Mouse (Mus musculus) MEL (cell line): Measurements from ENCODE around the gene Ttc30a2. TPM values are rescaled to one million over a fixed set of nuclear protein-coding genes. Genes with fewer than 3 reads are reported as not detected.

Experiments
- DNase-seq: peaks from one replicate; pipeline ENCODE4 v3.0.0; 2011; ENCODE audit warnings: low read depth, low spot score
- H3K27ac ChIP-seq: 2 replicates; pipeline ENCODE4 v1.5.1; 2012; ENCODE audit warnings: low read depth, mild to moderate bottlenecking, control low read depth, low read length, moderate library complexity; ENCODE audit not compliant: control insufficient read depth
- H3K27me3 ChIP-seq, 2 experiments: fragments of 150-350 bp in 1 of 2; sonication (generic) in 1 of 2; 2 replicates each; pipeline ENCODE4 v1.6.1; 2012; ENCODE audit warnings: low read length in 2 of 2, mild to moderate bottlenecking in 2 of 2, improper control_type of control experiment in 1 of 2, moderate library complexity in 1 of 2; ENCODE audit not compliant: insufficient read depth in 2 of 2, control insufficient read depth in 1 of 2
- H3K36me3 ChIP-seq, 2 experiments: 2 replicates each; pipeline ENCODE4 v1.6.1; 2012 to 2014; ENCODE audit warnings: low read length in 2 of 2, improper control_type of control experiment in 1 of 2, inconsistent platforms in 1 of 2, mild to moderate bottlenecking in 1 of 2; ENCODE audit not compliant: insufficient read depth in 2 of 2, control insufficient read depth in 1 of 2
- H3K4me1 ChIP-seq, 2 experiments: fragments of 150-350 bp in 1 of 2; sonication (generic) in 1 of 2; 2 replicates each; pipeline ENCODE4 v1.6.1; 2012; ENCODE audit warnings: low read length in 2 of 2, improper control_type of control experiment in 1 of 2, mild to moderate bottlenecking in 1 of 2; ENCODE audit not compliant: insufficient read depth in 2 of 2, control insufficient read depth in 1 of 2
- H3K4me3 ChIP-seq, 2 experiments: fragments of 150-350 bp in 1 of 2; sonication (generic) in 1 of 2; 2 replicates each; pipeline ENCODE4 v1.5.1; 2012; ENCODE audit warnings: low read depth in 2 of 2, low read length in 2 of 2, mild to moderate bottlenecking in 2 of 2, moderate library complexity in 2 of 2, control low read depth in 1 of 2, improper control_type of control experiment in 1 of 2; ENCODE audit not compliant: control insufficient read depth in 1 of 2, insufficient read depth in 1 of 2
- H3K79me2 ChIP-seq: 2 replicates; pipeline ENCODE4 v1.6.1; 2012; ENCODE audit warnings: mild to moderate bottlenecking, low read length, moderate library complexity; ENCODE audit not compliant: control insufficient read depth, poor library complexity, insufficient read depth
- H3K9ac ChIP-seq: 2 replicates; pipeline ENCODE4 v1.6.1; 2012; ENCODE audit warnings: low read depth, mild to moderate bottlenecking, control low read depth, low read length, moderate library complexity; ENCODE audit not compliant: control insufficient read depth, poor library complexity, severe bottlenecking
- H3K9me3 ChIP-seq: fragments of 150-350 bp; sonication (generic); replicated peaks from 2 replicates; pipeline ENCODE4 v1.6.1; 2012; ENCODE audit warnings: mild to moderate bottlenecking, low read length, improper control_type of control experiment, moderate library complexity; ENCODE audit not compliant: insufficient read depth
- CTCF ChIP-seq, 3 experiments: IDR thresholded peaks in 2 of 3; conservative IDR thresholded peaks in 1 of 3; 2 replicates each; pipeline ENCODE4 v1.5.1; 2011 to 2012; ENCODE audit warnings: low read length in 3 of 3, low read depth in 2 of 3, mild to moderate bottlenecking in 2 of 3, improper control_type of control experiment in 1 of 3, inconsistent platforms in 1 of 3, mixed read lengths in 1 of 3, moderate library complexity in 1 of 3; ENCODE audit not compliant: control insufficient read depth in 1 of 3, insufficient read depth in 1 of 3, poor library complexity in 1 of 3, severe bottlenecking in 1 of 3
- ELF1 ChIP-seq: IDR thresholded peaks from 2 replicates; pipeline ENCODE4 v1.6.1; 2014; ENCODE audit warnings: low read depth, mild to moderate bottlenecking, inconsistent platforms, low read length, improper control_type of control experiment, moderate library complexity
- ETS1 ChIP-seq: IDR thresholded peaks from 2 replicates; pipeline ENCODE4 v1.6.1; 2012; ENCODE audit warnings: low read depth, mild to moderate bottlenecking, inconsistent platforms, low read length, improper control_type of control experiment, moderate library complexity
- GABPA ChIP-seq: IDR thresholded peaks from 2 replicates; pipeline ENCODE4 v1.6.1; 2012; ENCODE audit warnings: low read depth, mild to moderate bottlenecking, inconsistent platforms, low read length, improper control_type of control experiment, moderate library complexity
- HCFC1 ChIP-seq: IDR thresholded peaks from 2 replicates; pipeline ENCODE4 v1.6.1; 2012; ENCODE audit warnings: low read depth, mild to moderate bottlenecking, inconsistent platforms, low read length, improper control_type of control experiment, moderate library complexity
- KAT2A ChIP-seq: conservative IDR thresholded peaks from 2 replicates; pipeline ENCODE4 v1.6.1; 2012; ENCODE audit warnings: low read depth, low read length, improper control_type of control experiment, inconsistent platforms
- MAZ ChIP-seq: IDR thresholded peaks from 2 replicates; pipeline ENCODE4 v1.6.1; 2012; ENCODE audit warnings: low read depth, mild to moderate bottlenecking, inconsistent platforms, low read length, improper control_type of control experiment
- MEF2A ChIP-seq: IDR thresholded peaks from 2 replicates; pipeline ENCODE4 v1.6.1; 2014; ENCODE audit warnings: low read depth, mild to moderate bottlenecking, inconsistent platforms, low read length, improper control_type of control experiment; ENCODE audit not compliant: poor library complexity, insufficient replicate concordance, severe bottlenecking; ENCODE audit errors: extremely low read depth
- MXI1 ChIP-seq: IDR thresholded peaks from 2 replicates; pipeline ENCODE4 v1.6.1; 2011; ENCODE audit warnings: mild to moderate bottlenecking, low read depth, low read length, improper control_type of control experiment
- MYC ChIP-seq: IDR thresholded peaks from 2 replicates; pipeline ENCODE4 v1.6.1; 2011; ENCODE audit warnings: low read depth, mild to moderate bottlenecking, low read length, improper control_type of control experiment, moderate library complexity
- NELFE ChIP-seq: IDR thresholded peaks from 2 replicates; pipeline ENCODE4 v1.6.1; 2011; ENCODE audit warnings: low read depth, low read length, improper control_type of control experiment
- NRF1 ChIP-seq: IDR thresholded peaks from 2 replicates; pipeline ENCODE4 v1.6.1; 2014; ENCODE audit warnings: low read depth, mild to moderate bottlenecking, inconsistent platforms, low read length, improper control_type of control experiment, moderate library complexity; ENCODE audit not compliant: poor library complexity, insufficient read depth, severe bottlenecking
- RAD21 ChIP-seq: IDR thresholded peaks from 2 replicates; pipeline ENCODE4 v1.6.1; 2011; ENCODE audit warnings: mild to moderate bottlenecking, low read depth, low read length, improper control_type of control experiment
- SMC3 ChIP-seq: IDR thresholded peaks from 2 replicates; pipeline ENCODE4 v1.6.1; 2011; ENCODE audit warnings: low read depth, low read length, improper control_type of control experiment
- UBTF ChIP-seq: IDR thresholded peaks from 2 replicates; pipeline ENCODE4 v1.6.1; 2012; ENCODE audit warnings: low read depth, mild to moderate bottlenecking, inconsistent platforms, low read length, improper control_type of control experiment, moderate library complexity, borderline replicate concordance; ENCODE audit not compliant: insufficient read depth
- USF1 ChIP-seq: IDR thresholded peaks from 2 replicates; pipeline ENCODE4 v1.6.1; 2014; ENCODE audit warnings: low read depth, mild to moderate bottlenecking, inconsistent platforms, low read length, improper control_type of control experiment, moderate library complexity
- USF2 ChIP-seq, 2 experiments: IDR thresholded peaks; 2 replicates each; pipeline ENCODE4 v1.6.1; 2011 to 2012; ENCODE audit warnings: improper control_type of control experiment in 2 of 2, low read length in 2 of 2, borderline replicate concordance in 1 of 2, inconsistent platforms in 1 of 2, low read depth in 1 of 2, mild to moderate bottlenecking in 1 of 2; ENCODE audit not compliant: insufficient read depth in 1 of 2
- ZC3H11A ChIP-seq: IDR thresholded peaks from 2 replicates; pipeline ENCODE4 v1.6.1; 2012; ENCODE audit warnings: low read depth, mild to moderate bottlenecking, inconsistent platforms, low read length, improper control_type of control experiment
- ZMIZ1 ChIP-seq: IDR thresholded peaks from 2 replicates; pipeline ENCODE4 v1.6.1; 2012; ENCODE audit warnings: low read depth, mild to moderate bottlenecking, inconsistent platforms, low read length, improper control_type of control experiment, moderate library complexity
- polyA plus RNA-seq, 2 experiments: library from polyadenylated mRNA; stranded (reverse) in 1 of 2; unstranded in 1 of 2; fragments of >175 nt in 1 of 2; fragments of >200 nt in 1 of 2; gene quantifications; 2 replicates each; pipeline versions ENCODE4 v1.2.1 to v1.2.4; 2012; ENCODE audit warnings: low replicate concordance in 2 of 2, low read depth in 1 of 2; ENCODE audit not compliant: insufficient read length in 2 of 2, insufficient read depth in 1 of 2, missing spikeins in 1 of 2
- total RNA-seq: library from RNA; depleted of rRNA; stranded (reverse); fragments of 300-350 nt; gene quantifications from 2 replicates; pipeline ENCODE4 v1.2.3, GENCODE M21; 2012

Gene Ttc30a2
- total and polyA plus RNA-seq, 3 experiments = not detected

DNA sequence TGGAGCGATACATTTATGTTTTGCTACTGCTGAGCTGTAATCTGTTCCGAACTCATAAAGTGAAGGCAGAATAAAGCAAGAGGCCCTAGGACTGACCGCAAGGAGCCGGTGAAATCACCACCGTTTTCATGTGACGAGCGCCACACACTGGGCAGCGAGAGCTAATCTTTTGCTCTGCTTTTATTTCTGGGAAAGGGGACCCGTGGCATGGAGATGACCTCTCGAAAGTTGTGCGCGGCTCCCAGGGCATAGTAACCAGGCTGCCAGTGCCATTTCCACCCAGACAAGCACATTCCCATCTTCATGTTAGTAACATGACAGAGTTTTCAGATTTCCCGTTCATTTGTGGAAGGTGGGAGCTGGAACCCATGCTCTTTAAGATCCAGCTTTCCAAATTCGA is 13.5 kb downstream of the Ttc30a2 start:
- Histone ChIP-seq H3K4me3 (peak overlapping the region; percentile 61 to 66), H3K79me2 (no peaks in the 10 kb centered on the region)
- TF ChIP-seq MXI1 (no peak), UBTF (no peak), MAZ (no peak), ELF1 (no peak), MYC (no peak), SMC3 (peak; percentile 71), HCFC1 (no peak), CTCF (IDR thresholded peaks at IDR 0.05 in 2 of 3, conservative IDR thresholded peaks at IDR 0.05 in 1 of 3; ENCODE audit: control insufficient read depth in 1 of 3, insufficient read depth in 1 of 3, low read depth in 2 of 3, low read length in 3 of 3, poor library complexity in 1 of 3, severe bottlenecking in 1 of 3) (peak; percentile 42 to 74 (median 64)), RAD21 (peak; percentile 60), ZC3H11A (peak; percentile 56), ZMIZ1 (no peak)

DNA sequence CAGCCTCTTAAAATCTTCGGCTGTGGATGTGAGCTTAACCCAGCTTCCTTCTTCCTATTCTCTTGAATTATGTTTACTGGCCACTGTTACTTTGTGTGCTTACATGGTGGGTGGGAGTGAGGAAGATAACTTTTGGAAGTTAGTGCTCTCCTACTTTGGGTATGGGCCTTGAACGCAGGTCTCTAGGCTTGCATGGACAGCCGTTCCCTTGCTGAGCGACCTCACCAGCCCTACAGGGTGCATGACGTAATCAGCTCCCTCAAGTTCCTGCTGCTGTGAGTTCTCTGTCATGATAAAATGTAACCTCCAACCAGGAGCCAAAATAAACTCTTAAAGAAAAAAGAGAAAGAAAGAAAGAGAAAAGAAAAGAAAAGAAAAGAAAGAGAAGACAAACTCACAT is 13.9 kb downstream of the Ttc30a2 start:
- Histone ChIP-seq H3K27me3 (no peaks in the 10 kb centered on the region; a peak in 1 of 4 replicates), H3K4me1 (no peaks in the 10 kb centered on the region; a peak in 1 of 4 replicates), H3K9ac (peak overlapping the region; percentile 42), H3K27ac (no peak overlapping the region), H3K79me2 (no peaks in the 10 kb centered on the region), H3K9me3 (no peaks in the 10 kb centered on the region), H3K4me3 (peak overlapping the region; percentile 61 to 66), H3K36me3 (no peaks in the 10 kb centered on the region)
- peak; percentile 39; the same call in 1 of the 2 replicates for TF ChIP-seq ETS1
- TF ChIP-seq MXI1 = no peak; the same call in 1 of the 2 replicates
- peak; percentile 69 for DNase-seq

More for the DNA sequence above, 13.5 kb downstream of the Ttc30a2 start:
- Histone ChIP-seq H3K36me3 (no peaks in the 10 kb centered on the region), H3K9me3 (no peaks in the 10 kb centered on the region), H3K27ac (no peak overlapping the region), H3K27me3 (no peaks in the 10 kb centered on the region), H3K4me1 (no peaks in the 10 kb centered on the region; a peak in 1 of 4 replicates), H3K9ac (peak overlapping the region; percentile 42)
- peak; percentile 73 for DNase-seq

DNA sequence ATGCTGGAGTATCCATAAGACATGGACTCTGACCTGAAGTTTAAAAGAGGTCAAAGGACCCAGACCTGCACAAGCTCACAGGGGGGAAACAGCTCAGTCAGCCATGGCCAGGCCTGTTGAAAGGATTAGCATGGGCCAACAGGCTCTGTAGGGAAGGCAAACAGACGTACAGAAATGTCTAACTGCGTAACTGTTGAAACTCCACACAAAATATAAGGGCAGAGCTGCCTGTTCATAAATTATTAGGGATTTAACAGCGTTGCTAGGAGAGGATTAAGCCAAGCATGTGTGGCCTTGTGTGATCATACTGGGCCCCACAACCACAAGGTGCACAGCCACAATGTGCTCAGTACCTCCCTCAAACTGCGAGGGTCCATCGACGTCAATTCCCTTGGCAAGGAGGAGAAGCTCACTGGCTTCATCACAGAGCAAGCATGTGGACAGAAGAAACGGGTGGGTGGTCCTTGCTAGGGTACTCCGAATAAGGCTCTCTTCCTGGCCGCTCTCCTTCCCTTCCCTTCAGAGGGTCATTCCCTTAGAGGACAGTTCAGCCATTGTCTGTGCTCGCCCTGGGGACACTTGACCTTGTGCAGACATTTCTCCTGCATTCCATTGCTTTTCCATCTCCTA is 14.6 kb downstream of the Ttc30a2 start:
- TF ChIP-seq ZMIZ1 (no peak), USF2 (IDR thresholded peaks at IDR 0.05; ENCODE audit: borderline replicate concordance in 1 of 2, insufficient read depth in 1 of 2, low read depth in 1 of 2, low read length in 2 of 2) (no peak), KAT2A (no peak), MEF2A (no peak), USF1 (no peak), NELFE (no peak), GABPA (no peak), ETS1 (no peak), HCFC1 (no peak), UBTF (no peak), ZC3H11A (no peak), SMC3 (no peak), NRF1 (no peak)
- H3K9ac ChIP-seq = no peak overlapping the region; the same call in 1 of the 2 replicates
- H3K4me1 ChIP-seq = no peaks in the 10 kb centered on the region; a peak in 1 of 4 replicates
- H3K27me3 ChIP-seq = no peaks in the 10 kb centered on the region; a peak in 1 of 4 replicates
- H3K9me3 ChIP-seq = no peaks in the 10 kb centered on the region
- H3K4me3 ChIP-seq = peak overlapping the region in 1 of 2 experiments; percentile 61; a peak in 1 of 4 replicates
- no peaks in the 10 kb centered on the region for H3K36me3 ChIP-seq
- H3K79me2 ChIP-seq = no peaks in the 10 kb centered on the region
- no peak for DNase-seq
- H3K27ac ChIP-seq = no peak overlapping the region
